Mouse (Mus musculus): ENCODE measurements around the gene Rps6kb2. TPM values are rescaled to one million over a fixed set of nuclear protein-coding genes. Genes with fewer than 3 reads are reported as not detected.

The Rps6kb2 gene
- total RNA-seq, 2 experiments from 2014 or later = 39.5 to 39.9 TPM

DNA sequence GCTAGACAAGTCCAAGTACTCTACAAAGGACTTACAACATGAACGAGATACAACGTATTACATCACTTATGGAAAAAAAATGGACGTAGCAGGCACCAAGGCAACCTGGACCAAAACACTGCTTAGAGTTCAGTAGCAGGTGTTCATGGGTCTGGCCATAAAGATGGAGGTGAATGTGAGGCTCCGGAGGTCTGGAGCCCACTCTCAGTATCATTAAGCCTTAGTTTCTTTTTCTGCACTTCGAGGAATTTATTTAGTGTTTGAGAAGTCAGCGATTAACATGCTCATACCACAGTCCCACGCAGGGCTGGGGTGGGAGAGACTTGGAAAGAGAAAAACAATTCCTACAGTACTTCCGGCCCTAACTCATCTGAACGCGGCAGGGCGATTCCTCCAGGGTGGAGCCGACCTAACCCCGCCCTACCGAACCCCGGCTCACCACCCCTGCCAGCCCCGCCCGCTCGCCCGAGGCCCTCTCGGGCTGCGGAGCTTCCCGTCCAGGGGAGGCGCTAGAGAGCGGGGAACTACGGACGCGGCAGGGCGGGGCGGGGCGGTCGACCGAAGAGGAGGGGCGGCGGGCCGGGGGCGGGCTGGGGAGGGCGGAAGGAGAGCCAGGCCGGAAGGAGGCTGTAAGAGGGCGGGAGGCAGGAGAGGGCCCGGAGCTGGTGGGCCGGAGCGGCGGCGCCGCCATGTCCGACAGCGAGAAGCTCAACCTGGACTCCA lies 28.5 kb upstream of the Rps6kb2 start, which contains the start of gene Ppp1ca:
Ppp1ca (plus strand) TSS at position 538 of the 723 bp plus-strand sequence.
- intact Hi-C loops (cut with DNase I) = loop anchor here (1.0 kb wide), 1 partner anchor 22 kb away; no protein-coding TSS in a partner anchor
- peak; percentile 90 to 94 for DNase-seq (ENCODE audit: low spot score in 2 of 2)

GRCm38 (mm10) chr19:4190831-4191334 lies 27.7 kb upstream of the Rps6kb2 start, which contains the start of gene Tbc1d10c:
TSS of gene Tbc1d10c (minus strand) at chr19:4191284.
- intact Hi-C loops (cut with DNase I) = no loop called here
- DNase-seq (ENCODE audit: low spot score in 2 of 2) = no peak

DNA sequence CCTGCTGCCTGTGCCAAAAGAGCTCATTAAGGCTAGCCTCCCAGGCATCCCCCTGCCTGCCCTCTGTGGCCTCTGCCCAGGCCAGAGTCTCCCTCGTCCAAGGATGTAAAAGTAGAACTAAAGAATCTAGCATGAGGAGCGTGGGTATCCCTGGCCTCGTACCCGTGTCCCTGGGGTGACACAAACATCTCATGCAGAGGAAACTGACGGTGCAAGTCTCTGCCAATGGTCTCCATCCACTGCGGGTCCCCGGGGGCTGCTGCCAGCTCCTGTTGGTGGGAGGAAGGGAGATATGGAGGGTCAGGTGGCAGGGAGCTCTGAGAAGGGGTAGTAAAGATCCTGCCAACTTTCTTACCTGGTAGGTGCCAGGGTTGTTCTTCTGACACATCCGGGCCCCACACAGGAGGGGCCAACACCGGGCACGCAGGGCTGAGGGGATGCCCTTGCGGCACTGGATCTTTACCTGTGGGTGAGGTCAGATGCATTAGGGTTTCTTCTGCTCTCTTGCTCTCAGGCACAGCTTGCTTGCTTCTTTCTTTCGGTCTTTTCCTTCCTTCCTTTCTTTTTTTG lies 26.0 kb upstream of the Rps6kb2 start:
- intact Hi-C loops (cut with DNase I) = no loop called here
- no peak for DNase-seq (ENCODE audit: low spot score in 2 of 2)

DNA sequence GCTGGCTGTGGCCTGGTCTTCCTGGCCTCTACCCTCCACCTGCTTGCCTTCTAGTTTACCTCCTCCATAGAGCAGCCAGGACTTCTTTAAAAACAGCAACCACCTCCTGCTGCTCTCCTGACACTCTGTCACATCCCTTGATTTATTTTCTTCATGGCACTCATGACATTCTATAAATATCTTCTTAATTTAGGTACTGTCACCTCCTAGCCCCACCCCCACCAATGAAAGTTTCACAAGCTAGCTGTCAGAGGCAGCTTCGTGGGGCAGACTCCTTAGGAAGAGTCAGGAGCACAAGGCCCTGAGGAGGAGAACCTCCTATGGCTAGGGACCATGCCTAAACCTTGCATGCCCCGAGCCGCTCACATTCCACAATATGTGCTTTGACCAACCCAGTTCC lies 24.1 kb upstream of the Rps6kb2 start:
- DNase-seq (ENCODE audit: low spot score in 2 of 2) = no peak
- intact Hi-C loops (cut with DNase I) = no loop called here

GRCm38 (mm10) chr19:4184976-4185975 lies 22.1 kb upstream of the Rps6kb2 start:
- intact Hi-C loops (cut with DNase I) = no loop called here
- no peak for DNase-seq (ENCODE audit: low spot score in 2 of 2)

- intact Hi-C loops (cut with DNase I) = no loop called here
- DNase-seq (ENCODE audit: low spot score in 2 of 2) = no peak
Measured at GRCm38 (mm10) chr19:4183689-4184088, 20.5 kb upstream of the Rps6kb2 start.

DNA sequence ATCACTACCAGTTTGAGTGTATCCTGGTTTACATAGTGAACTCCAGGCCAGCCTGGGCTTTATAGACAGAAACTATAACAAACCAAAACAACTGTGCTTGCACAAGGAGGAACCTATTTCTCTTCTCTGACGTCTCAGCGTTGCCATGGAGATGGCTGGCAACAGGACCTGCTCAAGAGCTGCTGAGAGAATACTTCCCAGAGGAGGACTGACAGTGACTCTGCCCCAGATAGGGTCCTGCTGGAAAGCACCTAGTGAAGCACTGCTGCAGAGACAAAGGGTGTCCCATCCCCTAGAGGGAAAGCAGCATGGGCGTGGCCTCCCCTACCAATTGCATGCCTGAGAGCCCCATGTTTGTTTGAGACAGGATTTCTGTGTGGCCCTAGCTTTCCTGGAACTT lies 18.7 kb upstream of the Rps6kb2 start:
- intact Hi-C loops (cut with DNase I) = no loop called here
- DNase-seq (ENCODE audit: low spot score in 2 of 2) = peak; percentile 82 to 86

DNA sequence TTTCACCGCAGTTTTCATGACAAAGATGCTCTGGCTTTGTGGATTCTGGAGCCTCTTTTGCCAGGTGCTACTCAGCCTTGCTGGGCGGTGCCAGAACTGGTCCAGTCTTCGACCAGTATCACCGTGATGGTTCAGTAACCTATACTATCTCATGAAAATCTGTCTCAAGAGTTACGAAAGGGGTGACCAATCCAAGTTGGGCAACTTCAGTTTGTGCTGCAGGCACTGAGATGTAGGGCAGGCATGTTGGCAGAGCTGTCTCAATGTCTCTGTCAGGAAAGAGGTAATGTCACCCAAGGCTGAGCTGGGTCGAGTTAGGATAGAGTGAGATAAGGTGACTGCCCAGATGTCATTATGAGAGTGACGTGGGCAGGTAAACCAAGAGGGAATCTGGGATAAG lies 17.3 kb upstream of the Rps6kb2 start:
- intact Hi-C loops (cut with DNase I) = no loop called here
- DNase-seq (ENCODE audit: low spot score in 2 of 2) = no peak

- no peak for DNase-seq (ENCODE audit: low spot score in 2 of 2)
- intact Hi-C loops (cut with DNase I) = no loop called here
Measured at GRCm38 (mm10) chr19:4175368-4175947, 12.3 kb upstream of the Rps6kb2 start, which contains the start of gene Carns1. TSS of gene Carns1 (minus strand) at chr19:4175479.

GRCm38 (mm10) chr19:4172925-4173324 lies 9.8 kb upstream of the Rps6kb2 start:
- no peak for DNase-seq (ENCODE audit: low spot score in 2 of 2)
- intact Hi-C loops (cut with DNase I) = loop anchor here (5.0 kb wide), 1 partner anchor 54 kb away; no protein-coding TSS in a partner anchor

DNA sequence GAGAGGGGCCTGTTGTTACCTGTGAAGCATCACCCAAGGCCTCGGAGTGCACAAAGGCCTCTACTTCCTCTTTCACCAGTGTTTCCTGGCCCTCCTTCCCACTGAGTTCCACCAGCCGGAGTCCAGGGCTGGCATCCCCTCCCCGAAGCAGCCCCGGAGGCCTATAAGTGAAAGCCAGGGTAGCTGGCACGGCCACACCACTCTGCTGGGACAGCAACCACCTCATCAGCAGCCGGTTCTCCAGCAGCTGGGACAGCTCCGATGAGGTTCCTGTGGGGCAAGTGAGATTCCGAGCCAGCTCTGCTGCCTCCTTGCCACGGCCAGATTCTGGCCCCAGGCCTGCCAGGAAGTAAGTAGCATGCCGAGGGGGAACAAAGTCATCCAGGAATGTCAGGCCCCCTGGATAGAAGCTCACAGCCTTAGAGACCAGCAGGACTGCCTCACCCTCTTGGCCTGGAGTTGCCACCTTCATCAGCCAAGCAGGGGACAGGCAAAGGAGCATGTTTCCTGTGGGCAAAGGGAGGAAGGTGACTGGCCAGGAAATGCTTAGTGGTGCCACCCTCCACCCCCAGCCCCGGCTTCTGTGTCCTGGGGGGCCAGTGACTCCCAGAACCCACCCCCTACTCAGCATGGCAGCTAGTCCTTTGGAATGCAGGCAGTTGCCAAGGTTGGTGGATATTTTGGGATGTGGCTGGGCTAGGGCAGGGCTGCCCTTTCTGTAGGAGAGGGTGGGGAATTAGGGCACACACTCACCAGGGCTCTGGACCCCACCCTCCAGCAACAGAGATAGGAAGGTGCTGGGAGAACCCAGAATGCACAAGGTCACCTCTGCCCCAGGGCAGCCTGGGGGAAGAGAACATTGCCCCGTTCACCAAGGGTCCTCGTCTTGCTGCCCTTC lies 8.5 kb upstream of the Rps6kb2 start:
- intact Hi-C loops (cut with DNase I) = loop anchor here (5.0 kb wide), 1 partner anchor 56 kb away; no protein-coding TSS in a partner anchor
- DNase-seq (ENCODE audit: low spot score in 2 of 2) = no peak

DNA sequence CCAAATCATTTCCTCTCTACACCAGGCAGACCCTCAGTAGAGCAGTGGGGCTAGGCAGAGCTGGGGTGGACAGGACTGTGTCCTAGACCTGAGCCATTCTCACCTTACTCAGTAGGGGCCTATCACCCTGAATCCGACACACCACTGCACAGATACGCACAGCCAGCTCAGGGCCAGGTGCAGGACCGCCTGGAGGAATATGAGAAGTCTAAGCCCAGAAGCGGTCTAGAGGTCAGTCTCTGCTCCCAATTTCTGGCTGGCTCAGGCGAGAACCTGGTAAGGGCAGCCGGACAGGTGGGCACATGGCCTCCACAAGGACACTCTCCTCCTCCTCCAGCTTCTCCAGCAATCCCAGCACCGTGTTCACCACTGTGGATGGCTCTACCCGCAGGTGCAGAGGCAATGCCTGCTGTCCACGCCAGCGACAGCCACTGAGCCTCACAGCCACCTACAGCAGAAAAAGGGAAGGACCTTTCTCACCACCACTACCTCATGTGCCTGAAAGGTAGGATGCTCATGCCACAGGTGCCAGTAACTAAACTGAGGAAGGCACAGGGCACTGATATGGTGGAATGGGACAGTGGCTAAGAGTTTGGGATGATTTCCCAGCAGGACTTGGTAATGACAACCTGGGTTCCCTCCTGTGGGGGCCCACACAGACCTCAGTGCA lies 7.7 kb upstream of the Rps6kb2 start:
- intact Hi-C loops (cut with DNase I) = loop anchor here (5.0 kb wide), 1 partner anchor 56 kb away; no protein-coding TSS in a partner anchor

GRCm38 (mm10) chr19:4169810-4170209 lies 6.7 kb upstream of the Rps6kb2 start:
- no peak for DNase-seq (ENCODE audit: low spot score in 2 of 2)
- intact Hi-C loops (cut with DNase I) = loop anchor here (1.0 to 5.0 kb wide), 2 partner anchors 22 to 57 kb away; partner anchors contain the start of gene Ppp1ca

More for the DNA sequence above, 7.7 kb upstream of the Rps6kb2 start:
- DNase-seq (ENCODE audit: low spot score in 2 of 2) = no peak

DNA sequence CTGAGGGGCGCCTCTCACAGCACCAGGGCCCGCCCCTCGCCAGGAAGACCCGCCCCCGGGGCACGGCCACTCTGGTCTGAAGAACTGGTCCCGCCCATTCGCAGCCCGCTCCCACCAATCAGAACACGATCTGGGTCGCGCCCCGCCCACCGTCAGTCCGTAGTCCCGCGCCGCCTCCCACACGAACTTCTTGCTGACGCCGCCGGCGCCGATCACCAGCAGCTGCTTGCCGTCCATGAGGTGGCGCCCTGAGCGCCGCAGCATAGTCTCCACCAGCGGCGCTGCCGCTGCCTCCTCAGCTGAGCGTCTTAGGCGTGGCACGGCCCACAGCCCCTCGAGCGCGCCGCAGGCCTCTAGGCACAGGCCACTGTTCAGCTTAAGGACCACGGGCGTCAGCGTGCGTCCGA lies 6.2 kb upstream of the Rps6kb2 start:
- intact Hi-C loops (cut with DNase I) = loop anchor here (1.0 kb wide), 1 partner anchor 23 kb away; the partner anchor contains the start of gene Ppp1ca
- DNase-seq (ENCODE audit: low spot score in 2 of 2) = peak; percentile 99 to 100

DNA sequence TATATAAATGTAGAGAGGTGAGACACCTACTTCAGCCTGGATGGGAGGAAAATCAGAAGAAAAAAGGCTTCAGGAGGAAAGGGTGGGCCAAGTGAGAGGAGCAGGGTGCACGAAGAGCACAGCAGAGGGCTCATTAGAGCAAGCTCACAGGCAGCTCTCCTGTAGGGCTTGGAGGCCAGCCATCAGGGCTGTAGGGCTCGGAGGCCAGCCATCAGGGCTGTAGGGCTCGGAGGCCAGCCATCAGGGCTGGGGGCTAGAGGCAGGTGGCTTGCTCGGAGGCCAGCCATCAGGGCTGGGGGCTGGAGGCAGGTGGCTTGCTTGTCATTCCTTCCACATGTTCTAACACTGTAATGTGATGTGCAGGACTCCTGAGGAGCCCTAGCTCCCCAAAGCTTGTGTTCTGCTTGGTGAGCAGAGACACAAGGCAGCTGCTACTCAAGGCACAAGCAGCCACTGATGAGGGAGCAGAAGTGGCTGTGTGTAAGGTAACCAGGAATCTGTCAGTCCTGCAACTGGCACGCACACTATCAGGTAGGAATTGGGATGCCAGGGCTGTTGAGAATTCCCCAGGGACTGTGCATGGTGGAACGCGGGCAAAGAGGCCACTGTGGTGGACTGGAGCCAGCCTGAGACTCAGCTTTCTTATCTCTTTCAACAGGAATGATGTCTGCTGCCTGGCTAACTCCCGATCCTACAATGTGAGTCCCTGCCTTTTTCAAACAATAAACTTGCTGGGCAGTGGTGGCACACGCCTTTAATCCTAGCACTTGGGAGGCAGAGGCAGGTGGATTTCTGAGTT lies 3.7 kb upstream of the Rps6kb2 start:
- no peak for DNase-seq (ENCODE audit: low spot score in 2 of 2)
- intact Hi-C loops (cut with DNase I) = no loop called here

DNA sequence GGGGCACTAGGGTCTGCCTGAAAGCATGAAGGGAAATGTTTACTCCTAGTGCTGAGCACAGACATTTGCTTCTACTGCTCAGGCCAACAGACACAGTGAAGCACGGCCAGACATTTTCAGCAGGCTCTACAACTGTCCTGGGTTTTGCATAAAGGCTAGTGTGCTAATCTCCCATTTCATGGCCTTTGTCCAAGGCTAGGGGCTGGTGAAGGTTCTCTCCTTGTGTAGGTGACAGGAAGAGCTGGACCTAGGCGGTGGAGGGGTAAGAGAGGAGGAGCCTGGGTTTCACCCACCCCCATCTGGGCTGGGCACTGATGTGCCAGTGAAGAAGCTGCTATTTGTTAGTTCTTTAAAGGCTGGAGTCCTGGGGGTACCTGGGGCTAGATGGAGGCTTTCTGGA lies 1.6 kb upstream of the Rps6kb2 start:
- DNase-seq (ENCODE audit: low spot score in 2 of 2) = no peak
- intact Hi-C loops (cut with DNase I) = no loop called here

DNA sequence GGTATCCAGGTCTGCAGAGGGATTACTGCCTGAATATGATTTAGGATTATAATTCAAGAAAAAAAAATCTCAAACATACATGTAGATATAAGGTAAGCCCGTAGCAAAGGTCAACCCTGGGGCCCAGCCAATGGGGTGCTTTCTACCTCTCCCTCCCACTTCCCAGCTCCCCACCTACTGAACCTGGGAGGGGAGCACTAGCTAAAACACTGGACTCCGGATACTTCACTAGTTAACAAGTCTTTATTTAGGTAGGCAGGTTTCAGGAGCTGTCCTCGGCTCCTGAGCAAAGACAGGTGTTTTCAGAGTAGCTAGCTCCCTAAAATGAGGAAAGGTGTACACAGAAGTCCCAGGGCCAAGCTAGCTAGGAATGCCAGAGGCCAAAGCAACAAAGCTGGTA lies 946 bp upstream of the Rps6kb2 start:
- DNase-seq (ENCODE audit: low spot score in 2 of 2) = no peak
- intact Hi-C loops (cut with DNase I) = no loop called here

Data from left cerebral cortex, postnatal 14 days (tissue).